ENCODE assay signal across 22 mouse cellular contexts in genomic region chr3:142346261-142346660, GRCm38 (mm10). TPM values are rescaled to one million over a fixed set of nuclear protein-coding genes. Genes with fewer than 3 reads are reported as not detected.
A peak's percentile ranks its signal among the peaks of the same experiment; 100 is the strongest.
DNase-seq lines count a peak whose midpoint lies in the region; TF ChIP-seq lines count a peak whose summit lies in the region.
"Had no signal": no experiment of that assay in that cellular context is flagged by ENCODE, and none has a peak within 500 bp of the region (broad histone marks: within the 10 kb centered on the region; RNA-seq: fewer than 3 reads in every experiment).

No protein-coding gene starts in this region.

- no peak for TF ChIP-seq CTCF in heart, adult 2 months (IDR thresholded peaks at IDR 0.05)
- no peak for TF ChIP-seq CTCF in embryonic fibroblast, embryonic 13.5 days (IDR thresholded peaks at IDR 0.05; ENCODE audit: borderline replicate concordance, insufficient read depth, low read length)

- no peaks in the 10 kb centered on the region for H3K27me3 ChIP-seq in heart, adult 2 months (ENCODE audit: control insufficient read depth, insufficient read depth, low read length)
- H3K27me3 ChIP-seq: CH12.LX; embryonic facial prominence, embryonic 13.5 days; forebrain, embryonic 15.5 days; heart, embryonic 15.5 days had no signal

- TF ChIP-seq POLR2A in heart, adult 2 months (IDR thresholded peaks at IDR 0.05; ENCODE audit: insufficient read depth, low read depth, low read length) = no peak
- TF ChIP-seq POLR2A in embryonic fibroblast, embryonic 13.5 days (IDR thresholded peaks at IDR 0.05; ENCODE audit: low read depth, low read length) = no peak

- H3K4me1 ChIP-seq in heart, adult 2 months (ENCODE audit: control insufficient read depth, insufficient read depth, low read length) = peaks cover 5% of the 10 kb centered on the region
- peaks cover 4% of the 10 kb centered on the region; the same call in 1 of the 2 replicates for H3K4me1 ChIP-seq in embryonic fibroblast, embryonic 13.5 days (ENCODE audit: control insufficient read depth, insufficient read depth, low read length)
- H3K4me1 ChIP-seq: forebrain, embryonic 15.5 days had no signal

- no peak overlapping the region for H3K9ac ChIP-seq in heart, adult 2 months (ENCODE audit: low read depth, low read length)
- H3K9ac ChIP-seq: embryonic facial prominence, embryonic 13.5 days; forebrain, embryonic 15.5 days; heart, embryonic 15.5 days; hindbrain, embryonic 14.5 days had no signal

- no peaks in the 10 kb centered on the region for H3K79me2 ChIP-seq in heart, adult 2 months (replicated peaks; ENCODE audit: control insufficient read depth, insufficient read depth, low read length)

- H3K36me3 ChIP-seq in heart, adult 2 months (ENCODE audit: control insufficient read depth, insufficient read depth, low read length) = peaks cover 43% of the 10 kb centered on the region
- H3K36me3 ChIP-seq: forebrain, embryonic 15.5 days had no signal

- no peak overlapping the region for H3K4me3 ChIP-seq in heart, adult 2 months
- H3K4me3 ChIP-seq in embryonic fibroblast, embryonic 13.5 days (ENCODE audit: insufficient read depth, low read length) = no peak overlapping the region
- H3K4me3 ChIP-seq: embryonic facial prominence, embryonic 13.5 days; erythroblast, embryonic 14.5 days; forebrain, embryonic 15.5 days; heart, embryonic 15.5 days; hindbrain, embryonic 10.5 days had no signal

- 52% methylated on average over 6 of the region's 6 CpGs for WGBS in heart, adult 2 months

- peak overlapping the region; percentile 21; the same call in 1 of the 2 replicates for H3K27ac ChIP-seq in heart, adult 2 months
- peak overlapping the region; percentile 92 for H3K27ac ChIP-seq in embryonic fibroblast, embryonic 13.5 days (ENCODE audit: insufficient read depth, low read length)
- H3K27ac ChIP-seq: embryonic facial prominence, embryonic 13.5 days; forebrain, embryonic 15.5 days; hindbrain, embryonic 10.5 days; hindbrain, embryonic 14.5 days had no signal

- intact Hi-C loops in heart, adult 2 months (cut with DNase I) = loop anchor here (5.0 kb wide), 1 partner anchor 34 kb away; no protein-coding TSS in a partner anchor
- intact Hi-C loops in heart, postnatal 25 days (cut with DNase I) = loop anchor here (5.0 kb wide), 1 partner anchor 34 kb away; no protein-coding TSS in a partner anchor

- no peak for DNase-seq in heart, adult 2 months
- DNase-seq in heart, postnatal 25 days (ENCODE audit: low spot score) = no peak
- peak; percentile 38 for DNase-seq in adipocyte (ENCODE audit: low spot score)
- DNase-seq in frontal cortex, postnatal 25 days (ENCODE audit: low spot score in 2 of 2) = no peak
- no peak for DNase-seq in thymus, postnatal 14 days
- DNase-seq: adrenal gland, adult 8-10 months; adrenal gland, postnatal 36 days; cerebellum, adult 11 months; cerebellum, adult 8-10 months; cerebellum, postnatal 14 days; embryo, embryonic 11 days; gastrocnemius, postnatal 25 days; heart, adult 18-20 months; heart, postnatal 14 days had no signal

- no peak for TF ChIP-seq EP300 in heart, adult 2 months (IDR thresholded peaks at IDR 0.05; ENCODE audit: insufficient read depth, low read depth, low read length)

RNA-seq across cellular contexts. Expression of gene Pdlim5, which starts 49.2 kb away (rescaled TPM):
- total RNA-seq in heart, adult 2 months (2021) = 100 to 1,000 TPM; 609 to 668 TPM
- polyA plus RNA-seq in heart, adult 2 months (2012; rRNA removed) = 508 and 956 TPM in 2 replicates
- total RNA-seq in heart, postnatal 25 days (2021) = 100 to 1,000 TPM; 808 to 915 TPM
- 192 and 292 TPM in 2 replicates for polyA plus RNA-seq in embryonic fibroblast, embryonic 13.5 days (2011; ENCODE audit: insufficient read length, low read depth, missing spikeins)
